Mouse (Mus musculus) hindbrain, embryonic 12.5 days (tissue): ENCODE measurements around the gene Rpl5. TPM values are rescaled to one million over a fixed set of nuclear protein-coding genes. Genes with fewer than 3 reads are reported as not detected.
"Not testable (repeated sequence)": the region's sequence is repeated elsewhere in the genome, so short reads cannot be mapped to it uniquely, and the experiment has no call there.

ENCODE experiments used
- ATAC-seq: fragments of 200-750 bp; cut with Nextera tagmentation; 2 replicates; pipeline ENCODE4 v1.8.0; 2017; ENCODE audit warnings: moderate TSS enrichment; ENCODE audit not compliant: low FRiP score
- H3K27ac ChIP-seq: fragments of 300-500 bp; sonication (generic); 2 replicates; pipeline ENCODE4 v1.5.1; 2016; ENCODE audit warnings: mild to moderate bottlenecking
- H3K27me3 ChIP-seq: fragments of 300-500 bp; sonication (generic); 2 replicates; pipeline ENCODE4 v1.6.1; 2016; ENCODE audit warnings: mild to moderate bottlenecking
- H3K36me3 ChIP-seq: fragments of 300-500 bp; sonication (generic); 2 replicates; pipeline ENCODE4 v1.6.1; 2016; ENCODE audit warnings: mild to moderate bottlenecking
- H3K4me1 ChIP-seq: fragments of 300-500 bp; sonication (generic); 2 replicates; pipeline ENCODE4 v1.6.1; 2016
- H3K4me2 ChIP-seq: fragments of 300-500 bp; sonication (generic); replicated peaks from 2 replicates; pipeline ENCODE4 v1.6.1; 2016; ENCODE audit warnings: mild to moderate bottlenecking
- H3K4me3 ChIP-seq: fragments of 300-500 bp; sonication (generic); 2 replicates; pipeline ENCODE4 v1.5.1; 2016; ENCODE audit warnings: mild to moderate bottlenecking
- H3K9ac ChIP-seq: fragments of 300-500 bp; sonication (generic); 2 replicates; pipeline ENCODE4 v1.6.1; 2016; ENCODE audit warnings: mild to moderate bottlenecking, moderate library complexity
- H3K9me3 ChIP-seq: fragments of 300-500 bp; sonication (generic); replicated peaks from 2 replicates; pipeline ENCODE4 v1.6.1; 2016; ENCODE audit warnings: mild to moderate bottlenecking
- WGBS: fragments of 180-500 bp; shearing (Covaris S2); methylation state at CpG from one replicate; pipeline ENCODE4 v1.1.7; 2016; 5-methylcytosine and 5-hydroxymethylcytosine counted together
- polyA plus RNA-seq: library from polyadenylated mRNA; unstranded; fragments of >200 nt; fragmentation: Nextera tagmentation; extraction: Ambion mirVana; gene quantifications from 2 replicates; pipeline ENCODE4 v1.2.1, GENCODE M21; 2016

Gene Rpl5
- polyA plus RNA-seq, 1 experiment from 2014 or later = 59.8 TPM

GRCm38 (mm10) chr5:107936625-107937389, 36.5 kb downstream of the Rpl5 start:
- Histone ChIP-seq H3K9ac (no peak overlapping the region), H3K4me3 (no peak overlapping the region), H3K36me3 (no peaks in the 10 kb centered on the region), H3K4me1 (no peaks in the 10 kb centered on the region), H3K27ac (no peak overlapping the region), H3K4me2 (no peak overlapping the region), H3K27me3 (no peaks in the 10 kb centered on the region), H3K9me3 (no peaks in the 10 kb centered on the region)
- ATAC-seq = no peak
- WGBS = 93% methylated on average over 10 of the region's 10 CpGs

GRCm38 (mm10) chr5:107938483-107938882, 38.2 kb downstream of the Rpl5 start:
- not testable (repeated sequence) for H3K36me3 ChIP-seq, H3K9ac ChIP-seq, H3K4me3 ChIP-seq, H3K27ac ChIP-seq, H3K4me1 ChIP-seq, H3K9me3 ChIP-seq, H3K4me2 ChIP-seq, H3K27me3 ChIP-seq, ATAC-seq
- 83% methylated on average over 1 of the region's 1 CpGs for WGBS

- no peak overlapping the region for H3K9ac ChIP-seq
- no peaks in the 10 kb centered on the region for H3K36me3 ChIP-seq
- H3K27ac ChIP-seq = no peak overlapping the region
- H3K27me3 ChIP-seq = no peaks in the 10 kb centered on the region
- H3K4me2 ChIP-seq = no peak overlapping the region
- H3K4me3 ChIP-seq = no peak overlapping the region
- 95% methylated on average over 2 of the region's 2 CpGs for WGBS
- H3K4me1 ChIP-seq = no peaks in the 10 kb centered on the region
- H3K9me3 ChIP-seq = no peaks in the 10 kb centered on the region
- no peak for ATAC-seq
Observed at GRCm38 (mm10) chr5:107938886-107939285, 38.6 kb downstream of the Rpl5 start.

GRCm38 (mm10) chr5:107939701-107940100, 39.4 kb downstream of the Rpl5 start:
- Histone ChIP-seq H3K27me3 (no peaks in the 10 kb centered on the region), H3K27ac (no peak overlapping the region), H3K4me3 (no peak overlapping the region), H3K36me3 (no peaks in the 10 kb centered on the region), H3K9ac (no peak overlapping the region), H3K4me2 (no peak overlapping the region), H3K9me3 (no peaks in the 10 kb centered on the region), H3K4me1 (no peaks in the 10 kb centered on the region)
- ATAC-seq = no peak
- WGBS = 88% methylated on average over 3 of the region's 3 CpGs

GRCm38 (mm10) chr5:107941222-107941621, 40.9 kb downstream of the Rpl5 start:
- 58% methylated on average over 6 of the region's 6 CpGs for WGBS
- no peak for ATAC-seq
- H3K27me3 ChIP-seq = no peaks in the 10 kb centered on the region
- no peaks in the 10 kb centered on the region for H3K36me3 ChIP-seq
- no peaks in the 10 kb centered on the region for H3K9me3 ChIP-seq
- no peak overlapping the region for H3K9ac ChIP-seq
- no peak overlapping the region for H3K4me2 ChIP-seq
- no peak overlapping the region for H3K4me3 ChIP-seq
- no peaks in the 10 kb centered on the region for H3K4me1 ChIP-seq
- H3K27ac ChIP-seq = no peak overlapping the region

- H3K27me3 ChIP-seq = no peaks in the 10 kb centered on the region
- no peaks in the 10 kb centered on the region for H3K36me3 ChIP-seq
- ATAC-seq = no peak
- WGBS = 93% methylated on average over 1 of the region's 1 CpGs
- H3K9me3 ChIP-seq = no peaks in the 10 kb centered on the region
- no peak overlapping the region for H3K4me3 ChIP-seq
- H3K4me2 ChIP-seq = no peak overlapping the region
- H3K27ac ChIP-seq = no peak overlapping the region
- no peaks in the 10 kb centered on the region for H3K4me1 ChIP-seq
- H3K9ac ChIP-seq = no peak overlapping the region
Observed at GRCm38 (mm10) chr5:107942941-107943340, 42.6 kb downstream of the Rpl5 start.

- no peaks in the 10 kb centered on the region for H3K9me3 ChIP-seq
- H3K27me3 ChIP-seq = no peaks in the 10 kb centered on the region
- 90% methylated on average over 6 of the region's 6 CpGs for WGBS
- H3K4me1 ChIP-seq = no peaks in the 10 kb centered on the region
- H3K4me3 ChIP-seq = no peak overlapping the region
- H3K4me2 ChIP-seq = no peak overlapping the region
- no peak for ATAC-seq
- H3K36me3 ChIP-seq = no peaks in the 10 kb centered on the region
- H3K9ac ChIP-seq = no peak overlapping the region
- no peak overlapping the region for H3K27ac ChIP-seq
Observed at GRCm38 (mm10) chr5:107943526-107943925, 43.2 kb downstream of the Rpl5 start.

- Histone ChIP-seq H3K36me3 (no peaks in the 10 kb centered on the region), H3K27me3 (no peaks in the 10 kb centered on the region), H3K4me2 (no peak overlapping the region), H3K9ac (no peak overlapping the region), H3K4me1 (no peaks in the 10 kb centered on the region), H3K4me3 (no peak overlapping the region), H3K9me3 (no peaks in the 10 kb centered on the region), H3K27ac (no peak overlapping the region)
- WGBS = 92% methylated on average over 1 of the region's 1 CpGs
- no peak for ATAC-seq
Observed at GRCm38 (mm10) chr5:107946475-107946874, 46.2 kb downstream of the Rpl5 start.

GRCm38 (mm10) chr5:107947548-107947947, 47.2 kb downstream of the Rpl5 start:
- Histone ChIP-seq H3K36me3 (no peaks in the 10 kb centered on the region), H3K27me3 (no peaks in the 10 kb centered on the region), H3K4me1 (no peaks in the 10 kb centered on the region), H3K27ac (no peak overlapping the region), H3K4me3 (no peak overlapping the region), H3K9me3 (no peaks in the 10 kb centered on the region), H3K4me2 (no peak overlapping the region), H3K9ac (no peak overlapping the region)
- no peak for ATAC-seq
- WGBS = 75% methylated on average over 2 of the region's 2 CpGs

- no peaks in the 10 kb centered on the region for H3K4me1 ChIP-seq
- no peak overlapping the region for H3K27ac ChIP-seq
- H3K4me3 ChIP-seq = no peak overlapping the region
- H3K9ac ChIP-seq = no peak overlapping the region
- H3K27me3 ChIP-seq = no peaks in the 10 kb centered on the region
- no peaks in the 10 kb centered on the region for H3K36me3 ChIP-seq
- no peaks in the 10 kb centered on the region for H3K9me3 ChIP-seq
- no peak for ATAC-seq
- 92% methylated on average over 1 of the region's 1 CpGs for WGBS
- H3K4me2 ChIP-seq = no peak overlapping the region
Observed at GRCm38 (mm10) chr5:107948899-107949298, 48.6 kb downstream of the Rpl5 start.

GRCm38 (mm10) chr5:107949607-107950006, 49.3 kb downstream of the Rpl5 start:
- WGBS = 84% methylated on average over 3 of the region's 3 CpGs
- H3K4me3 ChIP-seq = no peak overlapping the region

GRCm38 (mm10) chr5:107950643-107951042, 50.3 kb downstream of the Rpl5 start:
- H3K4me3 ChIP-seq = no peak overlapping the region
- 90% methylated on average over 5 of the region's 5 CpGs for WGBS
- no peaks in the 10 kb centered on the region for H3K4me1 ChIP-seq
- no peak overlapping the region for H3K4me2 ChIP-seq
- H3K36me3 ChIP-seq = no peaks in the 10 kb centered on the region
- no peak for ATAC-seq
- H3K9me3 ChIP-seq = no peaks in the 10 kb centered on the region
- no peak overlapping the region for H3K9ac ChIP-seq
- no peak overlapping the region for H3K27ac ChIP-seq
- no peaks in the 10 kb centered on the region for H3K27me3 ChIP-seq

More at GRCm38 (mm10) chr5:107949607-107950006, 49.3 kb downstream of the Rpl5 start:
- Histone ChIP-seq H3K4me2 (no peak overlapping the region), H3K4me1 (no peaks in the 10 kb centered on the region), H3K9ac (no peak overlapping the region), H3K9me3 (no peaks in the 10 kb centered on the region), H3K27ac (no peak overlapping the region), H3K36me3 (no peaks in the 10 kb centered on the region), H3K27me3 (no peaks in the 10 kb centered on the region)
- ATAC-seq = no peak
